Mouse (Mus musculus): Measurements from ENCODE around the gene Stat5b. TPM values are rescaled to one million over a fixed set of nuclear protein-coding genes. Genes with fewer than 3 reads are reported as not detected.

The Stat5b gene
- polyA plus RNA-seq, 1 experiment from 2014 or later: 11.9 TPM

GRCm38 (mm10) chr11:100735954-100736745 lies 114.4 kb downstream of the Stat5b start:
- 85% methylated on average over 14 of the region's 14 CpGs for WGBS
- Histone ChIP-seq H3K9me3 (ENCODE audit: control insufficient read depth, low read length) (no peaks in the 10 kb centered on the region), H3K4me2 (ENCODE audit: low read length) (no peak overlapping the region), H3K27ac (ENCODE audit: low read length) (no peak overlapping the region), H3K9ac (replicated peaks; ENCODE audit: low read depth, low read length) (no peak overlapping the region), H3K4me3 (replicated peaks; ENCODE audit: low read length) (no peak overlapping the region), H3K36me3 (ENCODE audit: control insufficient read depth, insufficient read depth) (no peaks in the 10 kb centered on the region; the same call in 1 of the 2 replicates), H3K4me1 (replicated peaks; ENCODE audit: control insufficient read depth, insufficient read depth, low read length) (peaks cover 21% of the 10 kb centered on the region), H3K27me3 (replicated peaks; ENCODE audit: control insufficient read depth, insufficient read depth, low read length) (no peaks in the 10 kb centered on the region)
- ATAC-seq: no peak

DNA sequence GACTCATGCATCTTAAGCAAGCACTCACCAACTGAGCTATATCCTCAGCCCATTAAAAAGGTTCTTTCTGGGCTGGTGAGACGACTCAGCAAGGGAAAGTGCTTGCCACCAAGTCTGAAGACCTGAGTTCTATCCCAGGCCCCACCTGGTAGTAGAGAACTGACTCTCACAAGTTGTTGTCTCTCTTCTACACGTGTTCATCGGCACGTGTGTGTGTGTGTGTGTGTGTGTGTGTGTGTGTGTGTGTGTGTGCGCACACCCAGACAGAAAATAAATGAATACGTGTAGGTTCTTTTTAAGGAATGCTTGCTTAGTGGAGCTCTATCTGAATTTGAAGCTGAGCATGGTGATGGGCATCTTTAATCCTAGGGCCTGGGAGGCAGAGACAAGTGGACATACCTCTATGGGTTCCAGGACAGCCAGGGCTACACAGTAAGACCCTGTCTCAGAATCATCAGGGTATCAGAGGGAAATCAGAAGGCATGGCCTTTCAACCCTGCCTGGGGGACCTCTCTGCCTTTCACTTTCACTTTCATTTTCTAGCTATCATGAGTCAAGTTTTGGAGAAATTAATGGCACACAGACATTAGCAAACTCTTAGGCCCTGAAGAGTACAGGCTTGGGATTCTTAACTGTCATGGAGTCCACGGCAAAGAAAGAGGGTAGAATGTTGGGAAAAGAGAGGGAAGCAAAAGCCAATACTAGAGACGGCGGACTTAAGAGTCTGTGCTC lies 115.2 kb downstream of the Stat5b start:
- H3K36me3 ChIP-seq (ENCODE audit: control insufficient read depth, insufficient read depth): no peaks in the 10 kb centered on the region; the same call in 1 of the 2 replicates
- H3K9ac ChIP-seq (replicated peaks; ENCODE audit: low read depth, low read length): no peak overlapping the region
- H3K4me1 ChIP-seq (replicated peaks; ENCODE audit: control insufficient read depth, insufficient read depth, low read length): peaks cover 21% of the 10 kb centered on the region
- no peaks in the 10 kb centered on the region for H3K27me3 ChIP-seq (replicated peaks; ENCODE audit: control insufficient read depth, insufficient read depth, low read length)
- no peak overlapping the region for H3K4me2 ChIP-seq (ENCODE audit: low read length)
- H3K4me3 ChIP-seq (replicated peaks; ENCODE audit: low read length): no peak overlapping the region
- H3K27ac ChIP-seq (ENCODE audit: low read length): no peak overlapping the region
- 89% methylated on average over 9 of the region's 9 CpGs for WGBS
- no peak for ATAC-seq
- H3K9me3 ChIP-seq (ENCODE audit: control insufficient read depth, low read length): no peaks in the 10 kb centered on the region

Other genes starting within 250 kb of the Stat5b start
- 85.6 and 96.1 TPM in 2 replicates for gene Nkiras2, start 231.5 kb downstream of the Stat5b start, polyA plus RNA-seq (2015; fragmentation: Nextera tagmentation; extraction: Ambion mirVana)
- 296 and 326 TPM in 2 replicates for gene Dnajc7, start 230.6 kb downstream of the Stat5b start, polyA plus RNA-seq (2015; fragmentation: Nextera tagmentation; extraction: Ambion mirVana)
- 0.80 TPM in 1 of 2 replicates, not detected in the other for gene Zfp385c, start 158.3 kb downstream of the Stat5b start, polyA plus RNA-seq (2015; fragmentation: Nextera tagmentation; extraction: Ambion mirVana)
- gene Dhx58, start 146.5 kb downstream of the Stat5b start, polyA plus RNA-seq (2015; fragmentation: Nextera tagmentation; extraction: Ambion mirVana): 1.7 and 2.1 TPM in 2 replicates
- 57.6 and 57.8 TPM in 2 replicates for gene Kat2a, start 138.3 kb downstream of the Stat5b start, polyA plus RNA-seq (2015; fragmentation: Nextera tagmentation; extraction: Ambion mirVana)
- gene Hspb9, start 136.9 kb downstream of the Stat5b start, polyA plus RNA-seq (2015; fragmentation: Nextera tagmentation; extraction: Ambion mirVana): not detected in 2 replicates
- gene Rab5c, start 112.5 kb downstream of the Stat5b start, polyA plus RNA-seq (2015; fragmentation: Nextera tagmentation; extraction: Ambion mirVana): 37.6 and 38.9 TPM in 2 replicates
- 3.5 and 6.8 TPM in 2 replicates for gene Kcnh4, start 90.8 kb downstream of the Stat5b start, polyA plus RNA-seq (2015; fragmentation: Nextera tagmentation; extraction: Ambion mirVana)
- gene Hcrt, start 87.8 kb downstream of the Stat5b start, polyA plus RNA-seq (2015; fragmentation: Nextera tagmentation; extraction: Ambion mirVana): 0.92 TPM in 1 of 2 replicates, not detected in the other
- gene Ghdc, start 79.8 kb downstream of the Stat5b start, polyA plus RNA-seq (2015; fragmentation: Nextera tagmentation; extraction: Ambion mirVana): 2.5 and 5.0 TPM in 2 replicates
- 1.0 and 1.2 TPM in 2 replicates for gene Stat5a, start 8.6 kb upstream of the Stat5b start, polyA plus RNA-seq (2015; fragmentation: Nextera tagmentation; extraction: Ambion mirVana)
- gene Stat3, start 88.8 kb upstream of the Stat5b start, polyA plus RNA-seq (2015; fragmentation: Nextera tagmentation; extraction: Ambion mirVana): 30.6 and 31.5 TPM in 2 replicates
- gene Cavin1, start 120.2 kb upstream of the Stat5b start, polyA plus RNA-seq (2015; fragmentation: Nextera tagmentation; extraction: Ambion mirVana): 33.6 and 45.4 TPM in 2 replicates
- gene Atp6v0a1, start 158.7 kb upstream of the Stat5b start, polyA plus RNA-seq (2015; fragmentation: Nextera tagmentation; extraction: Ambion mirVana): 90.6 and 111 TPM in 2 replicates
- gene Naglu, start 219.3 kb upstream of the Stat5b start, polyA plus RNA-seq (2015; fragmentation: Nextera tagmentation; extraction: Ambion mirVana): 7.1 and 8.0 TPM in 2 replicates
- 0.25 and 0.30 TPM in 2 replicates for gene Hsd17b1, start 227.7 kb upstream of the Stat5b start, polyA plus RNA-seq (2015; fragmentation: Nextera tagmentation; extraction: Ambion mirVana)
- 45.9 and 48.1 TPM in 2 replicates for gene Coasy, start 231.8 kb upstream of the Stat5b start, polyA plus RNA-seq (2015; fragmentation: Nextera tagmentation; extraction: Ambion mirVana)
- gene Mlx, start 236.6 kb upstream of the Stat5b start, polyA plus RNA-seq (2015; fragmentation: Nextera tagmentation; extraction: Ambion mirVana): 94.6 and 102 TPM in 2 replicates
- gene Psmc3ip, start 244.7 kb upstream of the Stat5b start, polyA plus RNA-seq (2015; fragmentation: Nextera tagmentation; extraction: Ambion mirVana): 37.3 and 43.6 TPM in 2 replicates

Data from forebrain, embryonic 16.5 days (tissue).